Mouse (Mus musculus): Measurements from ENCODE around the gene Fbrs. TPM values are rescaled to one million over a fixed set of nuclear protein-coding genes. Genes with fewer than 3 reads are reported as not detected.
A peak's percentile ranks its signal among the peaks of the same experiment; 100 is the strongest.

Gene Fbrs
- polyA plus RNA-seq, 1 experiment from 2014 or later = 4.9 TPM

- Histone ChIP-seq H3K4me3 (ENCODE audit: low read depth, low read length) (peak overlapping the region; percentile 88), H3K27me3 (ENCODE audit: control insufficient read depth, insufficient read depth, low read depth, low read length) (no peaks in the 10 kb centered on the region), H3K4me2 (ENCODE audit: low read depth, low read length) (peak overlapping the region; percentile 89), H3K27ac (ENCODE audit: low read length) (peak overlapping the region; percentile 97), H3K9ac (ENCODE audit: low read depth, low read length) (peak overlapping the region; percentile 92), H3K36me3 (ENCODE audit: control insufficient read depth, insufficient read depth) (peaks cover 41% of the 10 kb centered on the region), H3K4me1 (ENCODE audit: control insufficient read depth, low read depth, low read length) (peaks cover 22% of the 10 kb centered on the region), H3K9me3 (replicated peaks; ENCODE audit: control insufficient read depth, low read length) (no peaks in the 10 kb centered on the region)
- ATAC-seq (ENCODE audit: low read depth) = no peak
- WGBS (ENCODE audit: insufficient replicate concordance) = 3% methylated on average over 7 of the region's 7 CpGs
These were observed 6.9 kb upstream of the Fbrs start for GRCm38 (mm10) chr7:127472060-127472459.

GRCm38 (mm10) chr7:127473705-127474104 is 5.3 kb upstream of the Fbrs start:
- H3K36me3 ChIP-seq (ENCODE audit: control insufficient read depth, insufficient read depth) = peaks cover 35% of the 10 kb centered on the region
- H3K4me3 ChIP-seq (ENCODE audit: low read depth, low read length) = no peak overlapping the region
- H3K4me2 ChIP-seq (ENCODE audit: low read depth, low read length) = no peak overlapping the region
- whole genome bisulfite sequencing (ENCODE audit: insufficient replicate concordance) = 82% methylated on average over 5 of the region's 5 CpGs
- H3K27me3 ChIP-seq (ENCODE audit: control insufficient read depth, insufficient read depth, low read depth, low read length) = no peaks in the 10 kb centered on the region
- no peaks in the 10 kb centered on the region for H3K9me3 ChIP-seq (replicated peaks; ENCODE audit: control insufficient read depth, low read length)
- peaks cover 22% of the 10 kb centered on the region for H3K4me1 ChIP-seq (ENCODE audit: control insufficient read depth, low read depth, low read length)
- no peak overlapping the region for H3K27ac ChIP-seq (ENCODE audit: low read length)
- no peak for ATAC-seq (ENCODE audit: low read depth)
- no peak overlapping the region for H3K9ac ChIP-seq (ENCODE audit: low read depth, low read length)

GRCm38 (mm10) chr7:127474378-127475070 is 4.5 kb upstream of the Fbrs start:
- H3K27me3 ChIP-seq (ENCODE audit: control insufficient read depth, insufficient read depth, low read depth, low read length) = no peaks in the 10 kb centered on the region
- no peak overlapping the region for H3K9ac ChIP-seq (ENCODE audit: low read depth, low read length)
- no peak overlapping the region for H3K27ac ChIP-seq (ENCODE audit: low read length)
- H3K9me3 ChIP-seq (replicated peaks; ENCODE audit: control insufficient read depth, low read length) = no peaks in the 10 kb centered on the region
- peaks cover 22% of the 10 kb centered on the region for H3K4me1 ChIP-seq (ENCODE audit: control insufficient read depth, low read depth, low read length)
- ATAC-seq (ENCODE audit: low read depth) = no peak
- 81% methylated on average over 6 of the region's 6 CpGs for WGBS (ENCODE audit: insufficient replicate concordance)
- H3K36me3 ChIP-seq (ENCODE audit: control insufficient read depth, insufficient read depth) = peaks cover 35% of the 10 kb centered on the region
- no peak overlapping the region for H3K4me3 ChIP-seq (ENCODE audit: low read depth, low read length)
- no peak overlapping the region for H3K4me2 ChIP-seq (ENCODE audit: low read depth, low read length)

- no peaks in the 10 kb centered on the region for H3K27me3 ChIP-seq (ENCODE audit: control insufficient read depth, insufficient read depth, low read depth, low read length)
- H3K4me2 ChIP-seq (ENCODE audit: low read depth, low read length) = no peak overlapping the region
- H3K36me3 ChIP-seq (ENCODE audit: control insufficient read depth, insufficient read depth) = peaks cover 35% of the 10 kb centered on the region
- no peak for ATAC-seq (ENCODE audit: low read depth)
- no peaks in the 10 kb centered on the region for H3K9me3 ChIP-seq (replicated peaks; ENCODE audit: control insufficient read depth, low read length)
- WGBS (ENCODE audit: insufficient replicate concordance) = 91% methylated on average over 11 of the region's 11 CpGs
- H3K9ac ChIP-seq (ENCODE audit: low read depth, low read length) = no peak overlapping the region
- H3K4me1 ChIP-seq (ENCODE audit: control insufficient read depth, low read depth, low read length) = peaks cover 22% of the 10 kb centered on the region
- no peak overlapping the region for H3K27ac ChIP-seq (ENCODE audit: low read length)
- no peak overlapping the region for H3K4me3 ChIP-seq (ENCODE audit: low read depth, low read length)
These were observed 3.7 kb upstream of the Fbrs start for GRCm38 (mm10) chr7:127475186-127475740.

GRCm38 (mm10) chr7:127476336-127476735 is 2.7 kb upstream of the Fbrs start:
- Histone ChIP-seq H3K4me1 (ENCODE audit: control insufficient read depth, low read depth, low read length) (peaks cover 31% of the 10 kb centered on the region), H3K9me3 (replicated peaks; ENCODE audit: control insufficient read depth, low read length) (no peaks in the 10 kb centered on the region), H3K27ac (ENCODE audit: low read length) (no peak overlapping the region), H3K36me3 (ENCODE audit: control insufficient read depth, insufficient read depth) (peaks cover 35% of the 10 kb centered on the region), H3K4me3 (ENCODE audit: low read depth, low read length) (no peak overlapping the region), H3K9ac (ENCODE audit: low read depth, low read length) (no peak overlapping the region), H3K4me2 (ENCODE audit: low read depth, low read length) (peak overlapping the region; percentile 77), H3K27me3 (ENCODE audit: control insufficient read depth, insufficient read depth, low read depth, low read length) (no peaks in the 10 kb centered on the region)
- ATAC-seq (ENCODE audit: low read depth) = no peak
- WGBS (ENCODE audit: insufficient replicate concordance) = 90% methylated on average over 11 of the region's 11 CpGs

GRCm38 (mm10) chr7:127476855-127477254 is 2.1 kb upstream of the Fbrs start:
- no peaks in the 10 kb centered on the region for H3K27me3 ChIP-seq (ENCODE audit: control insufficient read depth, insufficient read depth, low read depth, low read length)
- H3K9ac ChIP-seq (ENCODE audit: low read depth, low read length) = peak overlapping the region; percentile 59
- no peak for ATAC-seq (ENCODE audit: low read depth)
- H3K9me3 ChIP-seq (replicated peaks; ENCODE audit: control insufficient read depth, low read length) = no peaks in the 10 kb centered on the region
- H3K4me3 ChIP-seq (ENCODE audit: low read depth, low read length) = peak overlapping the region; percentile 60
- H3K27ac ChIP-seq (ENCODE audit: low read length) = peak overlapping the region; percentile 97
- WGBS (ENCODE audit: insufficient replicate concordance) = 74% methylated on average over 4 of the region's 4 CpGs
- peaks cover 36% of the 10 kb centered on the region for H3K4me1 ChIP-seq (ENCODE audit: control insufficient read depth, low read depth, low read length)
- H3K4me2 ChIP-seq (ENCODE audit: low read depth, low read length) = peak overlapping the region; percentile 77
- peaks cover 35% of the 10 kb centered on the region for H3K36me3 ChIP-seq (ENCODE audit: control insufficient read depth, insufficient read depth)

- peak; percentile 89 for ATAC-seq (ENCODE audit: low read depth)
- H3K4me1 ChIP-seq (ENCODE audit: control insufficient read depth, low read depth, low read length) = peaks cover 26% of the 10 kb centered on the region
- no peaks in the 10 kb centered on the region for H3K9me3 ChIP-seq (replicated peaks; ENCODE audit: control insufficient read depth, low read length)
- H3K4me2 ChIP-seq (ENCODE audit: low read depth, low read length) = peak overlapping the region; percentile 85
- H3K27ac ChIP-seq (ENCODE audit: low read length) = peak overlapping the region; percentile 97
- H3K9ac ChIP-seq (ENCODE audit: low read depth, low read length) = peak overlapping the region; percentile 96
- H3K27me3 ChIP-seq (ENCODE audit: control insufficient read depth, insufficient read depth, low read depth, low read length) = no peaks in the 10 kb centered on the region
- peak overlapping the region; percentile 93 for H3K4me3 ChIP-seq (ENCODE audit: low read depth, low read length)
- peaks cover 43% of the 10 kb centered on the region for H3K36me3 ChIP-seq (ENCODE audit: control insufficient read depth, insufficient read depth)
- under 1% methylated on average over 50 of the region's 50 CpGs for WGBS (ENCODE audit: insufficient replicate concordance)
These were observed 1.0 kb upstream of the Fbrs start for GRCm38 (mm10) chr7:127477687-127478634.

- H3K36me3 ChIP-seq (ENCODE audit: control insufficient read depth, insufficient read depth) = peaks cover 36% of the 10 kb centered on the region
- peak overlapping the region; percentile 85 for H3K4me2 ChIP-seq (ENCODE audit: low read depth, low read length)
- no peaks in the 10 kb centered on the region for H3K9me3 ChIP-seq (replicated peaks; ENCODE audit: control insufficient read depth, low read length)
- peak overlapping the region; percentile 97 for H3K27ac ChIP-seq (ENCODE audit: low read length)
- WGBS (ENCODE audit: insufficient replicate concordance) = 2% methylated on average over 48 of the region's 48 CpGs
- H3K27me3 ChIP-seq (ENCODE audit: control insufficient read depth, insufficient read depth, low read depth, low read length) = no peaks in the 10 kb centered on the region
- H3K4me1 ChIP-seq (ENCODE audit: control insufficient read depth, low read depth, low read length) = peaks cover 26% of the 10 kb centered on the region
- H3K4me3 ChIP-seq (ENCODE audit: low read depth, low read length) = peak overlapping the region; percentile 93
- ATAC-seq (ENCODE audit: low read depth) = no peak
- peak overlapping the region; percentile 96 for H3K9ac ChIP-seq (ENCODE audit: low read depth, low read length)
These were observed 573 bp downstream of the Fbrs start for GRCm38 (mm10) chr7:127479318-127480225.

Measured in liver, embryonic 16.5 days (tissue).